ENCODE assay signal across 19 mouse cellular contexts in genomic region chr2:113909502-113909901, GRCm38 (mm10).
"Had no signal": no experiment of that assay in that cellular context is flagged by ENCODE, and none has a peak within 500 bp of the region (broad histone marks: within the 10 kb centered on the region; RNA-seq: fewer than 3 reads in every experiment).

No protein-coding gene starts in this region.

- H3K4me3 ChIP-seq: layer of hippocampus, adult 2 months; left cerebral cortex, adult 2 months; liver, embryonic 13.5 days; myocyte; neural tube, embryonic 13.5 days; stomach, embryonic 15.5 days had no signal

- H3K9me3 ChIP-seq: liver, embryonic 13.5 days; neural tube, embryonic 13.5 days; stomach, embryonic 15.5 days had no signal

- H3K4me2 ChIP-seq: liver, embryonic 13.5 days; neural tube, embryonic 13.5 days; stomach, embryonic 15.5 days had no signal

- H3K27me3 ChIP-seq: liver, embryonic 13.5 days; neural tube, embryonic 13.5 days; stomach, embryonic 15.5 days had no signal

- H3K36me3 ChIP-seq: liver, embryonic 13.5 days; neural tube, embryonic 13.5 days; stomach, embryonic 15.5 days had no signal

- H3K4me1 ChIP-seq: liver, embryonic 13.5 days; neural tube, embryonic 13.5 days; stomach, embryonic 15.5 days had no signal

- DNase-seq: kidney, adult 2 months; kidney, postnatal 25 days; layer of hippocampus, postnatal 36 days; liver, embryonic 13.5 days; lung, adult 2 months; lung, postnatal 14 days; lung, postnatal 4 days; retina, postnatal 1 day; right cerebral cortex, postnatal 25 days; spleen, adult 18-20 months; thymus, adult 18-20 months; thymus, postnatal 4 days had no signal

- H3K9ac ChIP-seq: liver, embryonic 13.5 days; neural tube, embryonic 13.5 days; stomach, embryonic 15.5 days had no signal

- ATAC-seq: intestine, postnatal 0 days had no signal

- H3K27ac ChIP-seq: kidney, postnatal 0 days; layer of hippocampus, adult 2 months; left cerebral cortex, adult 2 months; liver, embryonic 13.5 days; neural tube, embryonic 13.5 days; stomach, embryonic 15.5 days had no signal
